Mouse (Mus musculus): Measurements from ENCODE around the gene Gm28043. TPM values are rescaled to one million over a fixed set of nuclear protein-coding genes. Genes with fewer than 3 reads are reported as not detected.

Gene Gm28043
- total RNA-seq, 2 experiments from 2014 or later = 2.7 to 20.6 TPM

GRCm38 (mm10) chr17:29731266-29731952 is 116.7 kb downstream of the Gm28043 start:
- no peak for ATAC-seq (replicated peaks; ENCODE audit: low FRiP score, poor library complexity, severe bottlenecking)

- no peak for ATAC-seq (replicated peaks; ENCODE audit: low FRiP score, poor library complexity, severe bottlenecking)
Observed at GRCm38 (mm10) chr17:29731953-29732325, 117.3 kb downstream of the Gm28043 start.

- no peak for ATAC-seq (replicated peaks; ENCODE audit: low FRiP score, poor library complexity, severe bottlenecking)
Observed at GRCm38 (mm10) chr17:29732522-29732921, 117.8 kb downstream of the Gm28043 start.

- no peak for ATAC-seq (replicated peaks; ENCODE audit: low FRiP score, poor library complexity, severe bottlenecking)
Observed at GRCm38 (mm10) chr17:29736448-29737014, 121.9 kb downstream of the Gm28043 start.

- no peak for ATAC-seq (replicated peaks; ENCODE audit: low FRiP score, poor library complexity, severe bottlenecking)
Observed at GRCm38 (mm10) chr17:29737849-29738804, 123.5 kb downstream of the Gm28043 start.

GRCm38 (mm10) chr17:29747466-29747865 is 132.8 kb downstream of the Gm28043 start:
- no peak for ATAC-seq (replicated peaks; ENCODE audit: low FRiP score, poor library complexity, severe bottlenecking)

Other genes starting within 250 kb of the Gm28043 start
- gene Pim1, start 124.1 kb upstream of the Gm28043 start, total RNA-seq (2015; ENCODE audit: low replicate concordance) = 342 and 357 TPM in 2 replicates
- gene Pim1, start 124.1 kb upstream of the Gm28043 start, total RNA-seq (2017; ENCODE audit: low replicate concordance) = 725 and 933 TPM in 2 replicates
- gene Gm17657, start 65.2 kb upstream of the Gm28043 start, total RNA-seq (2015; ENCODE audit: low replicate concordance) = 2.9 TPM in 1 of 2 replicates, not detected in the other
- gene Gm17657, start 65.2 kb upstream of the Gm28043 start, total RNA-seq (2017; ENCODE audit: low replicate concordance) = not detected in 2 replicates
- gene Tbc1d22b, start 65.1 kb upstream of the Gm28043 start, total RNA-seq (2015; ENCODE audit: low replicate concordance) = 3.7 and 4.4 TPM in 2 replicates
- 0.51 and 1.3 TPM in 2 replicates for gene Tbc1d22b, start 65.1 kb upstream of the Gm28043 start, total RNA-seq (2017; ENCODE audit: low replicate concordance)
- gene Tmem217, start 62.5 kb upstream of the Gm28043 start, total RNA-seq (2015; ENCODE audit: low replicate concordance) = not detected in 2 replicates
- gene Tmem217, start 62.5 kb upstream of the Gm28043 start, total RNA-seq (2017; ENCODE audit: low replicate concordance) = not detected in 2 replicates
- gene Rnf8, start 86 bp upstream of the Gm28043 start, total RNA-seq (2015; ENCODE audit: low replicate concordance) = 14.4 and 17.1 TPM in 2 replicates
- 6.8 and 37.2 TPM in 2 replicates for gene Rnf8, start 86 bp upstream of the Gm28043 start, total RNA-seq (2017; ENCODE audit: low replicate concordance)
- 18.4 and 65.6 TPM in 2 replicates for gene Cmtr1, start 45.7 kb downstream of the Gm28043 start, total RNA-seq (2015; ENCODE audit: low replicate concordance)
- 239 and 340 TPM in 2 replicates for gene Cmtr1, start 45.7 kb downstream of the Gm28043 start, total RNA-seq (2017; ENCODE audit: low replicate concordance)
- 6.5 and 7.7 TPM in 2 replicates for gene Ccdc167, start 102.2 kb downstream of the Gm28043 start, total RNA-seq (2015; ENCODE audit: low replicate concordance)
- 4.5 and 9.6 TPM in 2 replicates for gene Ccdc167, start 102.2 kb downstream of the Gm28043 start, total RNA-seq (2017; ENCODE audit: low replicate concordance)